Mouse (Mus musculus) right cerebral cortex, postnatal 10 days (tissue): ENCODE results near the gene Rarg.

ENCODE experiments used
- DNase-seq, 2 experiments: peaks; one replicate each; pipeline ENCODE4 v3.0.0; 2021; ENCODE audit warnings: low spot score in 2 of 2

Rarg gene

GRCm38 (mm10) chr15:102204674-102205505, 52.4 kb downstream of the Rarg start, which contains the start of gene Csad:
Csad (minus strand) TSS chr15:102204724.
- no peak for DNase-seq

- DNase-seq, result peak; percentile 77 to 79
Observed at GRCm38 (mm10) chr15:102203835-102204381, 53.4 kb downstream of the Rarg start.

- peak; percentile 98 for DNase-seq
Observed at GRCm38 (mm10) chr15:102202971-102203834, 54.1 kb downstream of the Rarg start, which contains the start of gene Zfp740. Zfp740 (plus strand) TSS chr15:102203249.

GRCm38 (mm10) chr15:102198841-102199240, 58.5 kb downstream of the Rarg start:
- no peak for DNase-seq

- DNase-seq, result no peak
Observed at GRCm38 (mm10) chr15:102195373-102195772, 61.9 kb downstream of the Rarg start.

- no peak for DNase-seq
Observed at GRCm38 (mm10) chr15:102194439-102194838, 62.9 kb downstream of the Rarg start.

- DNase-seq, result no peak
Observed at GRCm38 (mm10) chr15:102193652-102194051, 63.7 kb downstream of the Rarg start.

- no peak for DNase-seq
Observed at GRCm38 (mm10) chr15:102192820-102193386, 64.4 kb downstream of the Rarg start.

- DNase-seq, result no peak
Observed at GRCm38 (mm10) chr15:102192271-102192812, 65.0 kb downstream of the Rarg start.

GRCm38 (mm10) chr15:102191699-102192098, 65.6 kb downstream of the Rarg start:
- no peak for DNase-seq

- no peak for DNase-seq
Observed at GRCm38 (mm10) chr15:102188883-102189282, 68.4 kb downstream of the Rarg start.

- DNase-seq, result no peak
Observed at GRCm38 (mm10) chr15:102188096-102188495, 69.2 kb downstream of the Rarg start.

GRCm38 (mm10) chr15:102186239-102186638, 71.1 kb downstream of the Rarg start:
- DNase-seq, result no peak
